Comparison of ENCODE assay signal across 8 mouse cellular contexts in genomic region chr7:101310327-101311028, GRCm38 (mm10). TPM values are rescaled to one million over a fixed set of nuclear protein-coding genes. Genes with fewer than 3 reads are reported as not detected.
DNase-seq lines count a peak whose midpoint lies in the region; ATAC-seq and TF ChIP-seq lines count a peak whose summit lies in the region.

No protein-coding gene starts in this region.

- WGBS in heart, embryonic 12.5 days: under 1% methylated on average over 43 of the region's 43 CpGs
- 2% methylated on average over 43 of the region's 43 CpGs for WGBS in kidney, postnatal 0 days
- WGBS in liver, embryonic 11.5 days: under 1% methylated on average over 43 of the region's 43 CpGs
- under 1% methylated on average over 43 of the region's 43 CpGs for WGBS in stomach, embryonic 14.5 days

- H3K9me3 ChIP-seq in heart, embryonic 12.5 days (replicated peaks): no peaks in the 10 kb centered on the region
- H3K9me3 ChIP-seq in kidney, postnatal 0 days (replicated peaks; ENCODE audit: low read length): no peaks in the 10 kb centered on the region
- no peaks in the 10 kb centered on the region for H3K9me3 ChIP-seq in liver, embryonic 11.5 days (ENCODE audit: control insufficient read depth, low read length)
- no peaks in the 10 kb centered on the region for H3K9me3 ChIP-seq in stomach, embryonic 14.5 days (ENCODE audit: control insufficient read depth, low read depth, low read length)

- peak overlapping the region; percentile 50 for H3K4me3 ChIP-seq in heart, embryonic 12.5 days
- peak overlapping the region; percentile 53 for H3K4me3 ChIP-seq in kidney, postnatal 0 days (replicated peaks; ENCODE audit: low read depth, low read length)
- peak overlapping the region; percentile 58 for H3K4me3 ChIP-seq in liver, embryonic 11.5 days (ENCODE audit: low read depth, low read length)
- peak overlapping the region; percentile 47 for H3K4me3 ChIP-seq in stomach, embryonic 14.5 days (ENCODE audit: low read depth, low read length)

- peaks cover 14% of the 10 kb centered on the region for H3K4me1 ChIP-seq in heart, embryonic 12.5 days (replicated peaks)
- H3K4me1 ChIP-seq in kidney, postnatal 0 days (replicated peaks; ENCODE audit: insufficient read depth, low read length): 0 out of 2 replicates have a peak, but pooled peaks cover 6% of the 10 kb centered on the region
- H3K4me1 ChIP-seq in liver, embryonic 11.5 days (replicated peaks; ENCODE audit: control insufficient read depth, insufficient read depth, low read length): peaks cover 7% of the 10 kb centered on the region
- H3K4me1 ChIP-seq in stomach, embryonic 14.5 days (ENCODE audit: control insufficient read depth, insufficient read depth, low read length): no peaks in the 10 kb centered on the region

- peak; percentile 99 for DNase-seq in CD4-positive helper T cell, adult 2 months (ENCODE audit: low read depth, low spot score)
- DNase-seq in brain, embryonic 18.5 days (ENCODE audit: low read depth, low spot score): peak; percentile 94
- peak; percentile 99 for DNase-seq in kidney, postnatal 0 days (ENCODE audit: low spot score)
- peak; percentile 95 for DNase-seq in liver, embryonic 11.5 days (ENCODE audit: low spot score)
- peak; percentile 100 for DNase-seq in naive thymus-derived CD4-positive, alpha-beta T cell, adult 2 months (ENCODE audit: low read depth)

- no peaks in the 10 kb centered on the region for H3K27me3 ChIP-seq in heart, embryonic 12.5 days (replicated peaks)
- H3K27me3 ChIP-seq in kidney, postnatal 0 days (ENCODE audit: insufficient read depth, low read length): no peaks in the 10 kb centered on the region
- H3K27me3 ChIP-seq in liver, embryonic 11.5 days (replicated peaks; ENCODE audit: control insufficient read depth, insufficient read depth, low read length): no peaks in the 10 kb centered on the region
- H3K27me3 ChIP-seq in stomach, embryonic 14.5 days (ENCODE audit: control insufficient read depth, insufficient read depth, low read length): no peaks in the 10 kb centered on the region

- H3K36me3 ChIP-seq in heart, embryonic 12.5 days: no peaks in the 10 kb centered on the region
- no peaks in the 10 kb centered on the region for H3K36me3 ChIP-seq in kidney, postnatal 0 days (ENCODE audit: insufficient read depth, low read length)
- no peaks in the 10 kb centered on the region for H3K36me3 ChIP-seq in liver, embryonic 11.5 days (ENCODE audit: control insufficient read depth, insufficient read depth, low read length)
- H3K36me3 ChIP-seq in stomach, embryonic 14.5 days (ENCODE audit: control insufficient read depth, insufficient read depth, low read length): no peaks in the 10 kb centered on the region

- peak overlapping the region; percentile 35 for H3K9ac ChIP-seq in heart, embryonic 12.5 days
- peak overlapping the region; percentile 69 for H3K9ac ChIP-seq in kidney, postnatal 0 days (ENCODE audit: low read depth, low read length)
- peak overlapping the region; percentile 74 for H3K9ac ChIP-seq in liver, embryonic 11.5 days (ENCODE audit: low read depth, low read length)
- H3K9ac ChIP-seq in stomach, embryonic 14.5 days (replicated peaks; ENCODE audit: low read depth, low read length): no peak overlapping the region; the same call in 1 of the 2 replicates

- peak; percentile 97 for TF ChIP-seq CTCF in kidney, postnatal 0 days (IDR thresholded peaks at IDR 0.05; ENCODE audit: low read depth)

- peak overlapping the region; percentile 89 for H3K27ac ChIP-seq in heart, embryonic 12.5 days (ENCODE audit: poor library complexity, severe bottlenecking)
- H3K27ac ChIP-seq in kidney, postnatal 0 days: peak overlapping the region; percentile 97
- peak overlapping the region; percentile 68 for H3K27ac ChIP-seq in liver, embryonic 11.5 days (ENCODE audit: low read depth, low read length)
- H3K27ac ChIP-seq in stomach, embryonic 14.5 days (ENCODE audit: low read length): peak overlapping the region; percentile 90

- H3K4me2 ChIP-seq in heart, embryonic 12.5 days: peak overlapping the region; percentile 63
- peak overlapping the region; percentile 57 for H3K4me2 ChIP-seq in kidney, postnatal 0 days (ENCODE audit: low read length)
- H3K4me2 ChIP-seq in liver, embryonic 11.5 days: peak overlapping the region; percentile 67
- peak overlapping the region; percentile 52 for H3K4me2 ChIP-seq in stomach, embryonic 14.5 days (replicated peaks; ENCODE audit: low read depth, low read length)

- ATAC-seq in erythroid progenitor cell, adult 5-6 weeks (replicated peaks; ENCODE audit: low FRiP score, poor library complexity, severe bottlenecking): peak; percentile 94
- peak; percentile 94 for ATAC-seq in heart, embryonic 12.5 days (ENCODE audit: insufficient number of reproducible peaks, low FRiP score)
- ATAC-seq in kidney, postnatal 0 days (replicated peaks; ENCODE audit: low FRiP score, low read depth): peak; percentile 95
- ATAC-seq in liver, embryonic 11.5 days (replicated peaks; ENCODE audit: low FRiP score): peak; percentile 94
- ATAC-seq in stomach, embryonic 14.5 days (ENCODE audit: insufficient number of reproducible peaks, insufficient read depth, low FRiP score, low read depth): peak; percentile 96

RNA-seq across cellular contexts. Expression of gene Stard10, which starts 6.4 kb away (rescaled TPM):
- 73.9 and 101 TPM in 2 replicates for total RNA-seq in erythroid progenitor cell, adult 5-6 weeks (2015; ENCODE audit: low replicate concordance)
- total RNA-seq in erythroid progenitor cell, adult 5-6 weeks (2017; ENCODE audit: low replicate concordance): 37.4 and 52.9 TPM in 2 replicates
- 22.9 and 28.6 TPM in 2 replicates for polyA plus RNA-seq in heart, embryonic 12.5 days (2016; fragmentation: Nextera tagmentation; extraction: Ambion mirVana)
- 74.1 and 74.6 TPM in 2 replicates for polyA plus RNA-seq in kidney, postnatal 0 days (2015; fragmentation: Nextera tagmentation; extraction: Ambion mirVana)
- 86.4 and 93.9 TPM in 2 replicates for polyA plus RNA-seq in liver, embryonic 11.5 days (2014; fragmentation: Nextera tagmentation; extraction: Ambion mirVana)
- polyA plus RNA-seq in stomach, embryonic 14.5 days (2014; fragmentation: Nextera tagmentation; extraction: Ambion mirVana): 123 and 128 TPM in 2 replicates

RNA-seq across cellular contexts. Expression of gene Atg16l2, which starts 8.4 kb away (rescaled TPM):
- 1.4 and 5.9 TPM in 2 replicates for total RNA-seq in erythroid progenitor cell, adult 5-6 weeks (2015; ENCODE audit: low replicate concordance)
- total RNA-seq in erythroid progenitor cell, adult 5-6 weeks (2017; ENCODE audit: low replicate concordance): 0.64 and 8.4 TPM in 2 replicates
- 22.6 and 23.8 TPM in 2 replicates for polyA plus RNA-seq in heart, embryonic 12.5 days (2016; fragmentation: Nextera tagmentation; extraction: Ambion mirVana)
- 16.0 and 17.0 TPM in 2 replicates for polyA plus RNA-seq in kidney, postnatal 0 days (2015; fragmentation: Nextera tagmentation; extraction: Ambion mirVana)
- 5.7 and 6.4 TPM in 2 replicates for polyA plus RNA-seq in liver, embryonic 11.5 days (2014; fragmentation: Nextera tagmentation; extraction: Ambion mirVana)
- polyA plus RNA-seq in stomach, embryonic 14.5 days (2014; fragmentation: Nextera tagmentation; extraction: Ambion mirVana): 12.0 and 16.2 TPM in 2 replicates

RNA-seq across cellular contexts. Expression of gene Arap1, which starts 37.4 kb away (rescaled TPM):
- 15.1 and 20.1 TPM in 2 replicates for total RNA-seq in erythroid progenitor cell, adult 5-6 weeks (2015; ENCODE audit: low replicate concordance)
- 10.6 and 12.7 TPM in 2 replicates for total RNA-seq in erythroid progenitor cell, adult 5-6 weeks (2017; ENCODE audit: low replicate concordance)
- 19.9 and 22.5 TPM in 2 replicates for polyA plus RNA-seq in heart, embryonic 12.5 days (2016; fragmentation: Nextera tagmentation; extraction: Ambion mirVana)
- polyA plus RNA-seq in kidney, postnatal 0 days (2015; fragmentation: Nextera tagmentation; extraction: Ambion mirVana): 65.8 and 70.4 TPM in 2 replicates
- polyA plus RNA-seq in liver, embryonic 11.5 days (2014; fragmentation: Nextera tagmentation; extraction: Ambion mirVana): 33.8 and 33.9 TPM in 2 replicates
- polyA plus RNA-seq in stomach, embryonic 14.5 days (2014; fragmentation: Nextera tagmentation; extraction: Ambion mirVana): 119 and 131 TPM in 2 replicates

Comparison
In these comparisons a context has a peak if more than half of its experiments do, and no peak if none do; other contexts are left out.
1. Peak in every context shown above with its lines: DNase-seq, ATAC-seq, H3K4me3 ChIP-seq and H3K27ac ChIP-seq.